ENCODE assay signal across 10 mouse cellular contexts in genomic region chr12:65076906-65077305, GRCm38 (mm10). TPM values are rescaled to one million over a fixed set of nuclear protein-coding genes. Genes with fewer than 3 reads are reported as not detected.
A peak's percentile ranks its signal among the peaks of the same experiment; 100 is the strongest.
DNase-seq lines count a peak whose midpoint lies in the region; ATAC-seq and TF ChIP-seq lines count a peak whose summit lies in the region.
"Had no signal": no experiment of that assay in that cellular context is flagged by ENCODE, and none has a peak within 500 bp of the region (broad histone marks: within the 10 kb centered on the region; RNA-seq: fewer than 3 reads in every experiment).

No protein-coding gene starts in this region.

- peak overlapping the region; percentile 90 for H3K4me3 ChIP-seq in heart, embryonic 11.5 days (ENCODE audit: low read depth, low read length)
- H3K4me3 ChIP-seq in E14TG2a.4 (replicated peaks; ENCODE audit: low read length), result peak overlapping the region; percentile 97
- H3K4me3 ChIP-seq in hindbrain, embryonic 10.5 days, result peak overlapping the region; percentile 93
- H3K4me3 ChIP-seq in liver, embryonic 16.5 days (ENCODE audit: low read depth, low read length), result peak overlapping the region; percentile 84

- peaks cover 10% of the 10 kb centered on the region; the same call in 1 of the 2 replicates for H3K4me1 ChIP-seq in heart, embryonic 11.5 days (ENCODE audit: control insufficient read depth, insufficient read depth, low read length)
- peaks cover 45% of the 10 kb centered on the region for H3K4me1 ChIP-seq in E14TG2a.4 (replicated peaks; ENCODE audit: low read depth, low read length)
- peaks cover 36% of the 10 kb centered on the region for H3K4me1 ChIP-seq in hindbrain, embryonic 10.5 days (replicated peaks)
- peaks cover 31% of the 10 kb centered on the region for H3K4me1 ChIP-seq in liver, embryonic 16.5 days (ENCODE audit: control insufficient read depth, low read depth, low read length)

- H3K27ac ChIP-seq in heart, embryonic 11.5 days (ENCODE audit: low read depth, low read length), result no peak overlapping the region
- no peak overlapping the region for H3K27ac ChIP-seq in hindbrain, embryonic 10.5 days
- no peak overlapping the region for H3K27ac ChIP-seq in liver, embryonic 16.5 days (ENCODE audit: low read length)

- H3K4me2 ChIP-seq in heart, embryonic 11.5 days, result peak overlapping the region; percentile 95
- peak overlapping the region; percentile 96 for H3K4me2 ChIP-seq in liver, embryonic 16.5 days (ENCODE audit: low read depth, low read length)

- peak overlapping the region; percentile 83 for H3K9ac ChIP-seq in heart, embryonic 11.5 days (ENCODE audit: low read depth, low read length)
- H3K9ac ChIP-seq in liver, embryonic 16.5 days (ENCODE audit: low read depth, low read length), result peak overlapping the region; percentile 88; the same call in 1 of the 2 replicates

- no peak for ATAC-seq in heart, embryonic 11.5 days (replicated peaks; ENCODE audit: insufficient number of reproducible peaks, low FRiP score, low TSS enrichment)
- no peak for ATAC-seq in liver, embryonic 16.5 days (ENCODE audit: low read depth)
- ATAC-seq in monocyte, adult 5-6 weeks (replicated peaks; ENCODE audit: insufficient number of reproducible peaks, low FRiP score, low TSS enrichment, poor library complexity, severe bottlenecking), result no peak

- WGBS in heart, embryonic 11.5 days (ENCODE audit: insufficient replicate concordance), result 74% methylated on average over 9 of the region's 9 CpGs
- 85% methylated on average over 9 of the region's 9 CpGs for WGBS in hindbrain, embryonic 10.5 days
- WGBS in liver, embryonic 16.5 days (ENCODE audit: insufficient replicate concordance), result 59% methylated on average over 9 of the region's 9 CpGs

- no peak for DNase-seq in heart, adult 9 months (ENCODE audit: low spot score in 2 of 2)
- no peak for DNase-seq in hindbrain, embryonic 10.5 days (ENCODE audit: low spot score)
- no peak for DNase-seq in cerebellum, postnatal 25 days
- no peak for DNase-seq in cerebellum, postnatal 10 days
- DNase-seq: adrenal gland, adult 2 months; retina, postnatal 1 day had no signal

- H3K36me3 ChIP-seq in heart, embryonic 11.5 days (ENCODE audit: control insufficient read depth, insufficient read depth, low read length), result no peaks in the 10 kb centered on the region
- peaks cover 50% of the 10 kb centered on the region for H3K36me3 ChIP-seq in E14TG2a.4 (ENCODE audit: insufficient read depth, low read length)
- H3K36me3 ChIP-seq in hindbrain, embryonic 10.5 days, result peaks cover 36% of the 10 kb centered on the region
- H3K36me3 ChIP-seq in liver, embryonic 16.5 days (ENCODE audit: control insufficient read depth, insufficient read depth), result no peaks in the 10 kb centered on the region

- TF ChIP-seq CTCF in E14TG2a.4 (conservative IDR thresholded peaks at IDR 0.05; ENCODE audit: low read length), result no peak

- H3K9me3 ChIP-seq in heart, embryonic 11.5 days (replicated peaks; ENCODE audit: control insufficient read depth, low read length), result no peaks in the 10 kb centered on the region
- H3K9me3 ChIP-seq in E14TG2a.4 (ENCODE audit: low read length), result no peaks in the 10 kb centered on the region
- no peaks in the 10 kb centered on the region for H3K9me3 ChIP-seq in hindbrain, embryonic 10.5 days
- H3K9me3 ChIP-seq in liver, embryonic 16.5 days (replicated peaks; ENCODE audit: control insufficient read depth, low read length), result no peaks in the 10 kb centered on the region

- no peaks in the 10 kb centered on the region for H3K27me3 ChIP-seq in heart, embryonic 11.5 days (ENCODE audit: control insufficient read depth, insufficient read depth, low read length)
- H3K27me3 ChIP-seq in E14TG2a.4 (ENCODE audit: insufficient read depth, low read length), result no peaks in the 10 kb centered on the region
- no peaks in the 10 kb centered on the region for H3K27me3 ChIP-seq in hindbrain, embryonic 10.5 days (ENCODE audit: insufficient read depth, poor library complexity, severe bottlenecking)
- no peaks in the 10 kb centered on the region for H3K27me3 ChIP-seq in liver, embryonic 16.5 days (ENCODE audit: control insufficient read depth, insufficient read depth, low read depth, low read length)

RNA-seq across cellular contexts. Expression of gene Fancm, which starts 1.5 kb away (rescaled TPM):
- 7.8 and 9.7 TPM in 2 replicates for polyA plus RNA-seq in heart, embryonic 11.5 days (2014; fragmentation: Nextera tagmentation; extraction: Ambion mirVana)
- polyA plus RNA-seq in hindbrain, embryonic 10.5 days (2016; fragmentation: Nextera tagmentation; extraction: Ambion mirVana), result 9.3 and 11.0 TPM in 2 replicates
- 3.2 and 4.0 TPM in 2 replicates for polyA plus RNA-seq in liver, embryonic 16.5 days (2015; fragmentation: Nextera tagmentation; extraction: Ambion mirVana)
- total RNA-seq in monocyte, adult 5-6 weeks (2017), result 8.7 to 19.3 TPM (median 12.0 TPM) in 3 replicates

RNA-seq across cellular contexts. Expression of gene Fkbp3, which starts 3.1 kb away (rescaled TPM):
- polyA plus RNA-seq in heart, embryonic 11.5 days (2014; fragmentation: Nextera tagmentation; extraction: Ambion mirVana), result 504 and 510 TPM in 2 replicates
- polyA plus RNA-seq in hindbrain, embryonic 10.5 days (2016; fragmentation: Nextera tagmentation; extraction: Ambion mirVana), result 636 and 712 TPM in 2 replicates
- polyA plus RNA-seq in liver, embryonic 16.5 days (2015; fragmentation: Nextera tagmentation; extraction: Ambion mirVana), result 101 and 105 TPM in 2 replicates
- total RNA-seq in monocyte, adult 5-6 weeks (2017), result 143 to 181 TPM (median 145 TPM) in 3 replicates

RNA-seq across cellular contexts. Expression of gene Prpf39, which starts 40.8 kb away (rescaled TPM):
- polyA plus RNA-seq in heart, embryonic 11.5 days (2014; fragmentation: Nextera tagmentation; extraction: Ambion mirVana), result 40.0 and 46.5 TPM in 2 replicates
- polyA plus RNA-seq in hindbrain, embryonic 10.5 days (2016; fragmentation: Nextera tagmentation; extraction: Ambion mirVana), result 40.2 and 56.0 TPM in 2 replicates
- polyA plus RNA-seq in liver, embryonic 16.5 days (2015; fragmentation: Nextera tagmentation; extraction: Ambion mirVana), result 13.6 and 16.4 TPM in 2 replicates
- total RNA-seq in monocyte, adult 5-6 weeks (2017), result 95.9 to 148 TPM (median 102 TPM) in 3 replicates
